Mouse (Mus musculus): ENCODE measurements around the gene Cdc42se1. TPM values are rescaled to one million over a fixed set of nuclear protein-coding genes. Genes with fewer than 3 reads are reported as not detected.

The Cdc42se1 gene
- polyA plus RNA-seq, 2 experiments = 76.1 to 126 TPM

- DNase-seq (ENCODE audit: low spot score) (no peak), ATAC-seq (ENCODE audit: low FRiP score, low read depth) (no peak)
- no peaks in the 10 kb centered on the region for H3K27me3 ChIP-seq (ENCODE audit: control insufficient read depth, insufficient read depth, low read length)
- H3K9me3 ChIP-seq (ENCODE audit: control insufficient read depth, low read length) = no peaks in the 10 kb centered on the region
- H3K9ac ChIP-seq (ENCODE audit: low read depth, low read length, severe bottlenecking) = peak overlapping the region; percentile 84
- WGBS = 51% methylated on average over 8 of the region's 8 CpGs
- peak overlapping the region; percentile 75 for H3K4me3 ChIP-seq (replicated peaks; ENCODE audit: low read length)
- H3K27ac ChIP-seq (replicated peaks; ENCODE audit: low read depth, low read length) = peak overlapping the region; percentile 86; the same call in 1 of the 2 replicates
- H3K4me2 ChIP-seq (replicated peaks; ENCODE audit: low read depth, low read length, severe bottlenecking) = peak overlapping the region; percentile 73
- peaks cover 50% of the 10 kb centered on the region for H3K36me3 ChIP-seq (ENCODE audit: control insufficient read depth, insufficient read depth, low read length)
- H3K4me1 ChIP-seq (ENCODE audit: control insufficient read depth, insufficient read depth, low read length) = peaks cover 28% of the 10 kb centered on the region
- TF ChIP-seq POLR2A (IDR thresholded peaks at IDR 0.05; ENCODE audit: borderline replicate concordance, extremely low read depth, insufficient read depth, insufficient read length) = no peak
These were observed 2.2 kb downstream of the Cdc42se1 start for GRCm38 (mm10) chr3:95230495-95231297.

- DNase-seq (ENCODE audit: low spot score) (no peak), ATAC-seq (ENCODE audit: low FRiP score, low read depth) (no peak)
- no peaks in the 10 kb centered on the region for H3K9me3 ChIP-seq (ENCODE audit: control insufficient read depth, low read length)
- no peak for TF ChIP-seq POLR2A (IDR thresholded peaks at IDR 0.05; ENCODE audit: borderline replicate concordance, extremely low read depth, insufficient read depth, insufficient read length)
- H3K27me3 ChIP-seq (ENCODE audit: control insufficient read depth, insufficient read depth, low read length) = no peaks in the 10 kb centered on the region
- peaks cover 57% of the 10 kb centered on the region for H3K36me3 ChIP-seq (ENCODE audit: control insufficient read depth, insufficient read depth, low read length)
- WGBS = 69% methylated on average over 13 of the region's 13 CpGs
- peak within 1 kb of the TSS; percentile 75; the same call in 1 of the 2 replicates for H3K4me3 ChIP-seq (replicated peaks; ENCODE audit: low read length)
- H3K9ac ChIP-seq (ENCODE audit: low read depth, low read length, severe bottlenecking) = peak within 1 kb of the TSS; percentile 84; the same call in 1 of the 2 replicates
- H3K4me1 ChIP-seq (ENCODE audit: control insufficient read depth, insufficient read depth, low read length) = peaks cover 28% of the 10 kb centered on the region
- H3K4me2 ChIP-seq (replicated peaks; ENCODE audit: low read depth, low read length, severe bottlenecking) = peak within 1 kb of the TSS; percentile 73
- H3K27ac ChIP-seq (replicated peaks; ENCODE audit: low read depth, low read length) = peak within 1 kb of the TSS; percentile 86; the same call in 1 of the 2 replicates
These were observed 3.0 kb downstream of the Cdc42se1 start, which contains the start of gene Mllt11 for GRCm38 (mm10) chr3:95231298-95232221. TSS of gene Mllt11 (minus strand) at chr3:95232171.

GRCm38 (mm10) chr3:95232771-95233170 lies 4.2 kb downstream of the Cdc42se1 start:
- TF ChIP-seq POLR2A (IDR thresholded peaks at IDR 0.05; ENCODE audit: borderline replicate concordance, extremely low read depth, insufficient read depth, insufficient read length) = no peak
- peaks cover 21% of the 10 kb centered on the region for H3K4me1 ChIP-seq (ENCODE audit: control insufficient read depth, insufficient read depth, low read length)
- H3K36me3 ChIP-seq (ENCODE audit: control insufficient read depth, insufficient read depth, low read length) = peaks cover 66% of the 10 kb centered on the region
- 83% methylated on average over 7 of the region's 7 CpGs for WGBS
- no peak overlapping the region for H3K4me3 ChIP-seq (replicated peaks; ENCODE audit: low read length)
- ATAC-seq (ENCODE audit: low FRiP score, low read depth) = no peak
- H3K4me2 ChIP-seq (replicated peaks; ENCODE audit: low read depth, low read length, severe bottlenecking) = no peak overlapping the region
- H3K27me3 ChIP-seq (ENCODE audit: control insufficient read depth, insufficient read depth, low read length) = no peaks in the 10 kb centered on the region
- no peak overlapping the region for H3K9ac ChIP-seq (ENCODE audit: low read depth, low read length, severe bottlenecking)
- no peak for DNase-seq (ENCODE audit: low spot score)
- H3K27ac ChIP-seq (replicated peaks; ENCODE audit: low read depth, low read length) = no peak overlapping the region
- H3K9me3 ChIP-seq (ENCODE audit: control insufficient read depth, low read length) = no peaks in the 10 kb centered on the region

- 85% methylated on average over 16 of the region's 16 CpGs for WGBS
These were observed 4.9 kb downstream of the Cdc42se1 start for GRCm38 (mm10) chr3:95233303-95233980.

More at GRCm38 (mm10) chr3:95233303-95233980, 4.9 kb downstream of the Cdc42se1 start:
- Histone ChIP-seq H3K4me2 (replicated peaks; ENCODE audit: low read depth, low read length, severe bottlenecking) (no peak overlapping the region), H3K27ac (replicated peaks; ENCODE audit: low read depth, low read length) (no peak overlapping the region), H3K36me3 (ENCODE audit: control insufficient read depth, insufficient read depth, low read length) (peaks cover 72% of the 10 kb centered on the region), H3K4me1 (ENCODE audit: control insufficient read depth, insufficient read depth, low read length) (peaks cover 21% of the 10 kb centered on the region), H3K9ac (ENCODE audit: low read depth, low read length, severe bottlenecking) (no peak overlapping the region), H3K4me3 (replicated peaks; ENCODE audit: low read length) (no peak overlapping the region), H3K9me3 (ENCODE audit: control insufficient read depth, low read length) (no peaks in the 10 kb centered on the region), H3K27me3 (ENCODE audit: control insufficient read depth, insufficient read depth, low read length) (no peaks in the 10 kb centered on the region)
- no peak for TF ChIP-seq POLR2A (IDR thresholded peaks at IDR 0.05; ENCODE audit: borderline replicate concordance, extremely low read depth, insufficient read depth, insufficient read length)
- no peak for DNase-seq (ENCODE audit: low spot score)
- ATAC-seq (ENCODE audit: low FRiP score, low read depth) = no peak
